Mouse (Mus musculus) limb, embryonic 13.5 days (tissue): ENCODE measurements at regions not wholly inside any gene's neighbourhood (a gene's known extent, or its start where the extent isn't known, plus 50 kb on each side); places are given as distances from the start of the nearest gene placed in this dataset.
"Not testable (repeated sequence)": the region's sequence is repeated elsewhere in the genome, so short reads cannot be mapped to it uniquely, and the experiment has no call there.

Source experiments
- ATAC-seq: fragments of 200-750 bp; cut with Nextera tagmentation; 2 replicates; pipeline ENCODE4 v1.8.0; 2017; ENCODE audit warnings: low read depth, moderate number of reproducible peaks, moderate TSS enrichment; ENCODE audit not compliant: low FRiP score
- H3K27ac ChIP-seq: fragments of 300-500 bp; sonication (generic); 2 replicates; pipeline ENCODE4 v1.5.1; 2015; ENCODE audit warnings: inconsistent platforms, mild to moderate bottlenecking, moderate library complexity
- H3K27me3 ChIP-seq: fragments of 300-500 bp; sonication (generic); 2 replicates; pipeline ENCODE4 v1.6.1; 2015; ENCODE audit warnings: mild to moderate bottlenecking, inconsistent platforms
- H3K36me3 ChIP-seq: fragments of 300-500 bp; sonication (generic); 2 replicates; pipeline ENCODE4 v1.6.1; 2015; ENCODE audit warnings: inconsistent platforms, mild to moderate bottlenecking, moderate library complexity
- H3K4me1 ChIP-seq: fragments of 300-500 bp; sonication (generic); 2 replicates; pipeline ENCODE4 v1.6.1; 2015; ENCODE audit warnings: inconsistent platforms
- H3K4me2 ChIP-seq: fragments of 300-500 bp; sonication (generic); replicated peaks from 2 replicates; pipeline ENCODE4 v1.6.1; 2015; ENCODE audit warnings: inconsistent platforms, mild to moderate bottlenecking, moderate library complexity
- H3K4me3 ChIP-seq: fragments of 300-500 bp; sonication (generic); 2 replicates; pipeline ENCODE4 v1.5.1; 2015; ENCODE audit warnings: moderate library complexity, mild to moderate bottlenecking, inconsistent platforms
- H3K9ac ChIP-seq: fragments of 300-500 bp; sonication (generic); 2 replicates; pipeline ENCODE4 v1.6.1; 2015; ENCODE audit warnings: mild to moderate bottlenecking, inconsistent platforms
- H3K9me3 ChIP-seq: fragments of 300-500 bp; sonication (generic); 2 replicates; pipeline ENCODE4 v1.6.1; 2016; ENCODE audit warnings: inconsistent platforms
- WGBS: fragments of 180-500 bp; shearing (Covaris S2); methylation state at CpG from one replicate; pipeline ENCODE4 v1.1.7; 2015; 5-methylcytosine and 5-hydroxymethylcytosine counted together

- H3K4me2 ChIP-seq: peak overlapping the region; percentile 52
- no peak for ATAC-seq
- peak overlapping the region; percentile 13 for H3K4me3 ChIP-seq
- no peak overlapping the region for H3K9ac ChIP-seq
- WGBS: 8% methylated on average over 18 of the region's 18 CpGs
- no peak overlapping the region for H3K27ac ChIP-seq
- H3K27me3 ChIP-seq: no peaks in the 10 kb centered on the region
- H3K4me1 ChIP-seq: peaks cover 13% of the 10 kb centered on the region
- no peaks in the 10 kb centered on the region for H3K36me3 ChIP-seq
- H3K9me3 ChIP-seq: no peaks in the 10 kb centered on the region
Observed at GRCm38 (mm10) chr10:99353541-99354292, 90.7 kb downstream of the Dusp6 start.

GRCm38 (mm10) chr10:99354352-99354751, 91.3 kb downstream of the Dusp6 start:
- 34% methylated on average over 2 of the region's 2 CpGs for WGBS
- Histone ChIP-seq H3K9ac (no peak overlapping the region), H3K36me3 (no peaks in the 10 kb centered on the region), H3K9me3 (no peaks in the 10 kb centered on the region), H3K4me1 (peaks cover 17% of the 10 kb centered on the region), H3K27ac (no peak overlapping the region), H3K4me3 (no peak overlapping the region), H3K4me2 (no peak overlapping the region; the same call in 1 of the 2 replicates), H3K27me3 (no peaks in the 10 kb centered on the region)
- ATAC-seq: no peak

DNA sequence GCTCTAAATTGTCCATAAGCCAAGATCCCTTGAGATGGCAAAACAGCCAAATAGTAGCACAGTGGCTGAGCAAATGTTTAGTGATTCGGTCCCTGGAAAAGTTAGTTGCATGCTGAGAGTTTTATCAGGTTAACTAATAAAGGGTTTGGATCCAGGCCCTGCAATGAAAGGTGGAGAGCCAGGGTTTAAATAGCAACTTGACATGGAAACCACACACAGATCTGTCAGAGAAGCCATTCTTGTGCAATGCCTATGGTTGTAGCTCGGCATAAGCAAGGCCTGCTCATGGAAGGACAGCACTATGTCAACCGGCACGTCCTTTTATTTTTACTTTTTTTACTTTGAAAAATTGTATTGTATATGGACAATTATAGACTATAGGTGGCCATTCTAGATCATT, 92.3 kb downstream of the Dusp6 start:
- Histone ChIP-seq H3K27ac (no peak overlapping the region), H3K4me3 (no peak overlapping the region), H3K4me2 (no peak overlapping the region), H3K9me3 (no peaks in the 10 kb centered on the region), H3K27me3 (no peaks in the 10 kb centered on the region), H3K4me1 (peaks cover 19% of the 10 kb centered on the region), H3K9ac (no peak overlapping the region), H3K36me3 (no peaks in the 10 kb centered on the region)
- 74% methylated on average over 4 of the region's 4 CpGs for WGBS
- no peak for ATAC-seq

DNA sequence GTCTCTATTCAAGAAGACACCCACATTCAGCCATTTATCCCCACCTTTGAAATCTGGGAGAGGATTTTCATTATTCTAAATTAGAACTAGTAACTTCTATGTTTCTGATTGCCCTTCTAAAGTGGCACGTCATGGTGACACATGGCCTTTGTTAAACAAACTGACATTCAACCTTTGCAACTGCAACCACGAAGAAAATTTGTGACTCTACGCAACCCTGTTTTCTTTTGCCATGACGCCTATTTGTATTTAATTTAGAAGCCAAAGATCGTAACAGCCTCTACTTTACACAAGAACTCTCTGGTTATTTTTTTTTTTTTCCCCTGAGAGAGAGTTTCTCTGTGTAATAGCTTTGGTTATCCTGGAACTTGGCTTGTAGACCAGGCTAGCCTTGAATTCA, 93.2 kb downstream of the Dusp6 start:
- ATAC-seq: no peak
- 73% methylated on average over 5 of the region's 5 CpGs for WGBS
- H3K4me1 ChIP-seq: peaks cover 21% of the 10 kb centered on the region

DNA sequence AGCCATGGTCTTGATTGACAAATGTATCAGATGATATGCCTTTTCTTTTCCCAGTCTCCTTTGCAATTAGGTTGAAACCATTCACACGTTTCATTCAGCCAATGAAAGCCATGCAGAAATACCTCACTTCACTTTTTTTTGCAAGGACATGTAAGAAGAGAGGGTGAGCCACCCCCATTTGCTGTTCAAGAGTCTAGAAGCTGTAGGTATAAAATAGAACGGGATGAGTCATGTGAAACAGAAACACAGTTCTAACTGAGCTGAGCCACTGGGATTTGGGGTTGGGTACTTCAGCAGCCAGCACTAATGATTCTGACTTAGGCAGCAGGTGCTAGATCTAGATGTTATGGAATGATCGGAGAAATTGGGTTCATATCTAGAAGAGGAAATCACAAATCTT, 93.9 kb downstream of the Dusp6 start:
- no peak overlapping the region for H3K27ac ChIP-seq
- ATAC-seq: no peak
- no peak overlapping the region for H3K4me3 ChIP-seq
- H3K9me3 ChIP-seq: no peaks in the 10 kb centered on the region
- no peaks in the 10 kb centered on the region for H3K36me3 ChIP-seq
- no peak overlapping the region for H3K9ac ChIP-seq
- H3K4me2 ChIP-seq: no peak overlapping the region
- H3K27me3 ChIP-seq: no peaks in the 10 kb centered on the region
- 58% methylated on average over 3 of the region's 3 CpGs for WGBS
- H3K4me1 ChIP-seq: peaks cover 21% of the 10 kb centered on the region

More for the DNA sequence above, 93.2 kb downstream of the Dusp6 start:
- no peaks in the 10 kb centered on the region for H3K27me3 ChIP-seq
- no peak overlapping the region for H3K27ac ChIP-seq
- no peaks in the 10 kb centered on the region for H3K36me3 ChIP-seq
- H3K4me2 ChIP-seq: no peak overlapping the region
- H3K9ac ChIP-seq: no peak overlapping the region
- no peak overlapping the region for H3K4me3 ChIP-seq
- no peaks in the 10 kb centered on the region for H3K9me3 ChIP-seq

DNA sequence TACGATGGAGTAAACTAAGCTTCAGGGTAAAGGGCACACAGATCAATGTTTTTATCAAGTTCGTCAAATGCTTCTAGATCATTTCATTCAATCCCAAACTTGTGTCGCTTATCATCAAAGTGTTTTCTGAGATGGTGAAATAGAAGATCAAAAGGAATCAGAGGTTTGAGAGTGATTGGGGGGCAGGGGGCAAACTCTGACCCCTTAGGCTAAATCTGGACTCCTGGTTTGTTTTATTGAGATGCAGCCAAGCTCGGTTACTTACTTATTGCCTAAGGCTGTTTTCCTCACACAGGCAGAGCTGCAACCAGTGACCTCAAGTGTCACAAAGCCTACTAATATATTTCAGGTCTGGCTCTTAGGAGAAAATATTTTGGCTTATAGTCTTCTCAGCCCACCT, 94.3 kb downstream of the Dusp6 start:
- Histone ChIP-seq H3K36me3 (no peaks in the 10 kb centered on the region), H3K4me3 (no peak overlapping the region), H3K4me2 (no peak overlapping the region), H3K27me3 (no peaks in the 10 kb centered on the region), H3K4me1 (peaks cover 21% of the 10 kb centered on the region), H3K9me3 (no peaks in the 10 kb centered on the region), H3K9ac (no peak overlapping the region), H3K27ac (no peak overlapping the region)
- ATAC-seq: no peak
- WGBS: 33% methylated on average over 4 of the region's 4 CpGs

DNA sequence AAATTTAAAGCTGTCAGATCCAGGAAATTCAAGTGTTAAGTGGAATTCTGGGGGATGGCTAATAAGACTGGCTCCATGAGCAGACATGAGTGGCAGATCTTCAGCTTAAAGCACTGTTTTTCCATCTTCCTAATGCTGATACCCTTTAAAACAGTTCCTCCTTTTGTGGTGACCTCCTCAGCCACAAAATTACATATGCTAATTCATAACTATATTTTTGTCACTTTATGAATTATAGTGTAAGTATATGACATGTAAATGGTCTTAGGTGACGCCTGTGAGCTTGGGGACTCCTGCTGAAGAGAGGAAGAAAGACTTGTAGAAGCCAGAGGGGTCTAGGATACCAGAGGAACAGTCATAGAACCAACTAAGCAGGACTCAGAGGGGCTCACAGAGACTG, 95.2 kb downstream of the Dusp6 start:
- H3K9me3 ChIP-seq: no peaks in the 10 kb centered on the region
- H3K4me3 ChIP-seq: no peak overlapping the region
- H3K27me3 ChIP-seq: no peaks in the 10 kb centered on the region
- no peak overlapping the region for H3K9ac ChIP-seq
- H3K36me3 ChIP-seq: no peaks in the 10 kb centered on the region
- no peak overlapping the region for H3K27ac ChIP-seq
- 73% methylated on average over 1 of the region's 1 CpGs for WGBS
- ATAC-seq: no peak
- peaks cover 18% of the 10 kb centered on the region for H3K4me1 ChIP-seq
- no peak overlapping the region for H3K4me2 ChIP-seq

GRCm38 (mm10) chr10:99359439-99359866, 96.4 kb downstream of the Dusp6 start:
- H3K27me3 ChIP-seq: no peaks in the 10 kb centered on the region
- no peak overlapping the region; the same call in 1 of the 2 replicates for H3K27ac ChIP-seq
- ATAC-seq: peak; percentile 66; the same call in 1 of the 2 replicates
- H3K9me3 ChIP-seq: peaks cover 1% of the 10 kb centered on the region; the same call in 1 of the 2 replicates
- 16% methylated on average over 2 of the region's 2 CpGs for WGBS
- H3K4me2 ChIP-seq: no peak overlapping the region
- H3K4me3 ChIP-seq: no peak overlapping the region
- H3K9ac ChIP-seq: no peak overlapping the region
- H3K36me3 ChIP-seq: no peaks in the 10 kb centered on the region
- peaks cover 8% of the 10 kb centered on the region for H3K4me1 ChIP-seq

GRCm38 (mm10) chr10:99360601-99361000, 97.6 kb downstream of the Dusp6 start:
- 30% methylated on average over 10 of the region's 10 CpGs for WGBS
- H3K36me3 ChIP-seq, H3K4me2 ChIP-seq, H3K27me3 ChIP-seq, H3K9me3 ChIP-seq, H3K4me1 ChIP-seq, H3K9ac ChIP-seq, H3K4me3 ChIP-seq, ATAC-seq: not testable (repeated sequence)
- H3K27ac ChIP-seq: peak overlapping the region; percentile 15; the same call in 1 of the 2 replicates

DNA sequence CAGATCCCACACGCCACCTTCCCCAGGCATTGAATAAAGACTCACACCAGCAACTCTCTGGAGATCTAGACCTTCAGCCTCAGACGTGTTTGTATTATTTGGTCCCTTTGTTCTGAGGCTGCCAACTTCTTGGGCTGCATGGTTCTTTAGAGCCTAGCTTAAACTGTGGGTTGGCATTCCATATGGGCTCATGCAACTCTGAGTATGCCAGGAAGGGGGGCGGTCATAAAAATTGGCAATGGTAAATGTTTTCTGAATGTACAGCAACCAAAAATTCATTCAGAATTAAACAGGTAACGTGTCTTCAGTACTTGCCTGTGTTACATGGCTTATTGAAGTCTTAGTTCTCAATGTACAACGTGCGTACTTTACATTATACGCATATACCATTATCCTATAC, 103.1 kb downstream of the Dusp6 start:
- ATAC-seq: no peak
- WGBS: 91% methylated on average over 7 of the region's 7 CpGs
- peaks cover 8% of the 10 kb centered on the region; the same call in 1 of the 2 replicates for H3K9me3 ChIP-seq
- H3K27me3 ChIP-seq: no peaks in the 10 kb centered on the region
- H3K4me1 ChIP-seq: no peaks in the 10 kb centered on the region
- H3K36me3 ChIP-seq: no peaks in the 10 kb centered on the region
- H3K4me2 ChIP-seq: no peak overlapping the region
- no peak overlapping the region for H3K27ac ChIP-seq
- no peak overlapping the region for H3K9ac ChIP-seq
- H3K4me3 ChIP-seq: no peak overlapping the region

DNA sequence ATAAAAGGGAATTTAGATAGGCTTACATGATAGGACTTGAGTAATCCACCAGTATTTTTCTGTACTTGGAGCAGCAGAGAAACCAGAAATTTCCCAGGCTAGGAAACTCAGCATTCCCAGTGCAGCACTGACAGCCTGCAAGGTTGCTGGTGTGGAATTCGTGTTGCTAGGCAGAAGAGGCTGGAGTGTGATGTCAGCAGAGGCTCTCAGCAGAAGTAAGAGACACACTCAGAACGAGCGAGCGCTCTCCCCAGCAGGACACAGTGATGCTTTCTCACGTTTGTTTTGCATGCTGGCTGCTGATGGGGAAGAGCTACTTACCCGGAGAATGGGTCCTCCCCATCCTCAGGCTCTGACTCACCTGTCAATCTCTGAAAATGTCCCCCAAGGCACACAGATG, 104.7 kb downstream of the Dusp6 start:
- no peak for ATAC-seq
- Histone ChIP-seq H3K27me3 (no peaks in the 10 kb centered on the region), H3K4me2 (no peak overlapping the region), H3K9ac (no peak overlapping the region), H3K4me1 (no peaks in the 10 kb centered on the region), H3K4me3 (no peak overlapping the region), H3K36me3 (no peaks in the 10 kb centered on the region), H3K9me3 (peaks cover 8% of the 10 kb centered on the region; the same call in 1 of the 2 replicates), H3K27ac (no peak overlapping the region)
- WGBS: 37% methylated on average over 6 of the region's 6 CpGs

DNA sequence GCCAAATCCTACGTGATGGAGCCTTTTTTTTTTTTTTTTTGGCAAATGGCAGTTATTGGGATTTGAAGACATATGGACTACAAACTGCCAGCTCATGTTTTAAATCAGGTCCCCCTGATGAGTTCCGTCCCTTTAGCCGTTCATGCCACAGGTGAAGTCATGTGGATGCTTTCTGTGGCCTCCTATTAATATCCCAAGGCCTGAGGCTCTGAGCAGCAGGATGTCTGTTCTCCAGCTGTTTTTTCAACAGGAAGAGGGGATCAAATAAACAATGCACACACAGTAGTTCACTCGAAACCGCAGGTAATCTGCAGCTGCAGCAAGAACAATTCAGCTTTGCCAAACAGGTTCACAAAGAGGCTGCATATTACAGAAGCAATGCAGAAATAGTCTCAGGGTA, 112.1 kb downstream of the Dusp6 start:
- H3K27me3 ChIP-seq: no peaks in the 10 kb centered on the region
- H3K9ac ChIP-seq: no peak overlapping the region
- no peaks in the 10 kb centered on the region for H3K36me3 ChIP-seq
- no peak overlapping the region for H3K4me2 ChIP-seq
- H3K27ac ChIP-seq: no peak overlapping the region
- no peak overlapping the region for H3K4me3 ChIP-seq
- 5% methylated on average over 5 of the region's 5 CpGs for WGBS
- H3K9me3 ChIP-seq: no peaks in the 10 kb centered on the region
- H3K4me1 ChIP-seq: peaks cover 15% of the 10 kb centered on the region
- ATAC-seq: peak; percentile 51; the same call in 1 of the 2 replicates

GRCm38 (mm10) chr10:99376430-99376829, 113.4 kb downstream of the Dusp6 start:
- no peak for ATAC-seq
- WGBS: 79% methylated on average over 8 of the region's 8 CpGs
- no peak overlapping the region for H3K9ac ChIP-seq
- no peaks in the 10 kb centered on the region for H3K9me3 ChIP-seq
- no peak overlapping the region for H3K4me2 ChIP-seq
- H3K4me3 ChIP-seq: no peak overlapping the region
- no peaks in the 10 kb centered on the region for H3K27me3 ChIP-seq
- H3K4me1 ChIP-seq: peaks cover 15% of the 10 kb centered on the region
- H3K27ac ChIP-seq: no peak overlapping the region
- no peaks in the 10 kb centered on the region for H3K36me3 ChIP-seq
